In the genomic region with DNA sequence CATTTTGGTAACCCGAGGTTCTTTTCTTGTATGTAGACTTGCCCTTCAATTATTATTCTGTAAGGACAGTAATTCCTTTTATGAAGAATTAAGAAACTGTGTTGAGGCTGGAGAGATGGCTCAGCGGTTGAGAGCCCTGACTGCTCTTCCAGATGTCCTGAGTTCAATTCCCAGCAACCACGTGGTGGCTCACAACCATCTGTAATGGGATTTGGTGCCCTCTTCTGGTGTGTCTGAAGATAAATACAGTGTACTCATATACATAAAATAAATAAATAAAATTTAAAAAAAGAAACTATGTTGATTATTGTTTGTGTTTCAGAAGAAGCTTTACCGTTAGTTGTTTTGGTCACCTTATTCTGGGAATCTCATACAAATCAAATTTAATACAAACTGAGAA, we compare ENCODE assay signal across 8 mouse cellular contexts. TPM values are rescaled to one million over a fixed set of nuclear protein-coding genes. Genes with fewer than 3 reads are reported as not detected.
A peak's percentile ranks its signal among the peaks of the same experiment; 100 is the strongest.
DNase-seq lines count a peak whose midpoint lies in the region; ATAC-seq and TF ChIP-seq lines count a peak whose summit lies in the region.
"Not testable (repeated sequence)": the region's sequence is repeated elsewhere in the genome, so short reads cannot be mapped to it uniquely, and the experiment has no call there.

No protein-coding gene starts in this region.

- not testable (repeated sequence) for H3K27ac ChIP-seq in MEL (ENCODE audit: control insufficient read depth, low read depth, low read length); forebrain, embryonic 10.5 days; heart, embryonic 11.5 days (ENCODE audit: low read depth, low read length); hindbrain, embryonic 15.5 days (replicated peaks); layer of hippocampus, adult 2 months; liver, embryonic 15.5 days (replicated peaks); midbrain, embryonic 14.5 days (replicated peaks; ENCODE audit: low read depth, low read length); stomach, embryonic 16.5 days (ENCODE audit: low read length)

- peaks cover 55% of the 10 kb centered on the region for H3K79me2 ChIP-seq in MEL (ENCODE audit: control insufficient read depth, insufficient read depth, low read length, poor library complexity)

- peak in 1 of 3 experiments; percentile 26; a peak in 3 of 6 replicates for TF ChIP-seq CTCF in MEL (IDR thresholded peaks at IDR 0.05 in 2 of 3, conservative IDR thresholded peaks at IDR 0.05 in 1 of 3; ENCODE audit: control insufficient read depth in 1 of 3, insufficient read depth in 1 of 3, low read depth in 2 of 3, low read length in 3 of 3, poor library complexity in 1 of 3, severe bottlenecking in 1 of 3)
- TF ChIP-seq CTCF in layer of hippocampus, adult 2 months (conservative IDR thresholded peaks at IDR 0.05): peak; percentile 59

- WGBS in forebrain, embryonic 10.5 days: 81% methylated on average over 4 of the region's 4 CpGs
- WGBS in heart, embryonic 11.5 days (ENCODE audit: insufficient replicate concordance): 69% methylated on average over 4 of the region's 4 CpGs
- WGBS in hindbrain, embryonic 15.5 days: 78% methylated on average over 4 of the region's 4 CpGs
- WGBS in liver, embryonic 15.5 days (ENCODE audit: insufficient replicate concordance): 60% methylated on average over 4 of the region's 4 CpGs
- 83% methylated on average over 4 of the region's 4 CpGs for WGBS in midbrain, embryonic 14.5 days
- WGBS in stomach, embryonic 16.5 days: 80% methylated on average over 4 of the region's 4 CpGs

- H3K4me3 ChIP-seq in MEL (ENCODE audit: control insufficient read depth in 1 of 2, insufficient read depth in 1 of 2, low read depth in 2 of 2, low read length in 2 of 2): peak overlapping the region; percentile 90 to 91
- peak overlapping the region; percentile 79 for H3K4me3 ChIP-seq in forebrain, embryonic 10.5 days
- peak overlapping the region; percentile 95; the same call in 1 of the 2 replicates for H3K4me3 ChIP-seq in heart, embryonic 11.5 days (ENCODE audit: low read depth, low read length)
- peak overlapping the region; percentile 55 for H3K4me3 ChIP-seq in hindbrain, embryonic 15.5 days
- peak overlapping the region; percentile 83 for H3K4me3 ChIP-seq in layer of hippocampus, adult 2 months
- peak overlapping the region; percentile 91 for H3K4me3 ChIP-seq in liver, embryonic 15.5 days (replicated peaks)
- H3K4me3 ChIP-seq in midbrain, embryonic 14.5 days (replicated peaks; ENCODE audit: low read depth, low read length): peak overlapping the region; percentile 67; the same call in 1 of the 2 replicates
- peak overlapping the region; percentile 91 for H3K4me3 ChIP-seq in stomach, embryonic 16.5 days (replicated peaks; ENCODE audit: low read length)

- not testable (repeated sequence) for ATAC-seq in heart, embryonic 11.5 days (replicated peaks; ENCODE audit: insufficient number of reproducible peaks, low FRiP score, low TSS enrichment); hindbrain, embryonic 15.5 days (ENCODE audit: low FRiP score, low read depth); liver, embryonic 15.5 days (ENCODE audit: insufficient read depth); midbrain, embryonic 14.5 days (ENCODE audit: low FRiP score, low TSS enrichment); stomach, embryonic 16.5 days (ENCODE audit: insufficient read depth, low FRiP score)

- not testable (repeated sequence) for TF ChIP-seq RAD21 in MEL (IDR thresholded peaks at IDR 0.05; ENCODE audit: low read depth, low read length)

- H3K9me3 ChIP-seq in MEL (replicated peaks; ENCODE audit: insufficient read depth, low read length); forebrain, embryonic 10.5 days; heart, embryonic 11.5 days (replicated peaks; ENCODE audit: control insufficient read depth, low read length); hindbrain, embryonic 15.5 days; liver, embryonic 15.5 days (replicated peaks); midbrain, embryonic 14.5 days (ENCODE audit: control insufficient read depth, low read length); stomach, embryonic 16.5 days (replicated peaks; ENCODE audit: control insufficient read depth, low read length): not testable (repeated sequence)

- H3K36me3 ChIP-seq in MEL (ENCODE audit: control insufficient read depth in 1 of 2, insufficient read depth in 2 of 2, low read length in 2 of 2): peaks cover 21 to 23% of the 10 kb centered on the region in 2 experiments
- peaks cover 64% of the 10 kb centered on the region for H3K36me3 ChIP-seq in forebrain, embryonic 10.5 days (replicated peaks)
- H3K36me3 ChIP-seq in heart, embryonic 11.5 days (ENCODE audit: control insufficient read depth, insufficient read depth, low read length); stomach, embryonic 16.5 days (ENCODE audit: control insufficient read depth, insufficient read depth, low read length): not testable (repeated sequence)
- H3K36me3 ChIP-seq in hindbrain, embryonic 15.5 days: peaks cover 17% of the 10 kb centered on the region
- H3K36me3 ChIP-seq in liver, embryonic 15.5 days (replicated peaks): peaks cover 38% of the 10 kb centered on the region
- peaks cover 31% of the 10 kb centered on the region for H3K36me3 ChIP-seq in midbrain, embryonic 14.5 days (ENCODE audit: control insufficient read depth, insufficient read depth, low read length)

- TF ChIP-seq EP300 in MEL (IDR thresholded peaks at IDR 0.05; ENCODE audit: low read depth in 1 of 2, low read length in 2 of 2): not testable (repeated sequence)

- peak overlapping the region; percentile 94 for H3K9ac ChIP-seq in MEL (ENCODE audit: control insufficient read depth, low read depth, low read length, poor library complexity, severe bottlenecking)
- H3K9ac ChIP-seq in heart, embryonic 11.5 days (ENCODE audit: low read depth, low read length); hindbrain, embryonic 15.5 days; midbrain, embryonic 14.5 days (replicated peaks; ENCODE audit: low read length); stomach, embryonic 16.5 days (ENCODE audit: low read length): not testable (repeated sequence)
- peak overlapping the region; percentile 69 for H3K9ac ChIP-seq in liver, embryonic 15.5 days

- not testable (repeated sequence) for TF ChIP-seq POLR2A in MEL (IDR thresholded peaks at IDR 0.05; ENCODE audit: control insufficient read depth in 1 of 2, insufficient read depth in 1 of 2, low read depth in 1 of 2, low read length in 2 of 2, poor library complexity in 1 of 2)

- not testable (repeated sequence) for DNase-seq in MEL (ENCODE audit: low read depth, low spot score); forebrain, embryonic 10.5 days (ENCODE audit: extremely low spot score, low spot score); layer of hippocampus, adult 2 months (ENCODE audit: low spot score in 2 of 2); midbrain, embryonic 14.5 days

- peak overlapping the region; percentile 79 for H3K4me2 ChIP-seq in heart, embryonic 11.5 days
- H3K4me2 ChIP-seq in hindbrain, embryonic 15.5 days: peak overlapping the region; percentile 74
- peak overlapping the region; percentile 80 for H3K4me2 ChIP-seq in liver, embryonic 15.5 days
- peak overlapping the region; percentile 69 for H3K4me2 ChIP-seq in midbrain, embryonic 14.5 days (ENCODE audit: low read length)
- H3K4me2 ChIP-seq in stomach, embryonic 16.5 days (ENCODE audit: low read depth, low read length): peak overlapping the region; percentile 89

- not testable (repeated sequence) for H3K4me1 ChIP-seq in MEL (ENCODE audit: control insufficient read depth in 1 of 2, insufficient read depth in 2 of 2, low read length in 2 of 2); heart, embryonic 11.5 days (ENCODE audit: control insufficient read depth, insufficient read depth, low read length); midbrain, embryonic 14.5 days (ENCODE audit: control insufficient read depth, insufficient read depth, low read length); stomach, embryonic 16.5 days (ENCODE audit: control insufficient read depth, insufficient read depth, low read length)
- peaks cover 23% of the 10 kb centered on the region for H3K4me1 ChIP-seq in forebrain, embryonic 10.5 days
- peaks cover 20% of the 10 kb centered on the region for H3K4me1 ChIP-seq in hindbrain, embryonic 15.5 days (replicated peaks)
- peaks cover 31% of the 10 kb centered on the region for H3K4me1 ChIP-seq in liver, embryonic 15.5 days (replicated peaks)

- not testable (repeated sequence) for H3K27me3 ChIP-seq in MEL (ENCODE audit: control insufficient read depth in 1 of 2, insufficient read depth in 2 of 2, low read length in 2 of 2); forebrain, embryonic 10.5 days (ENCODE audit: poor library complexity, severe bottlenecking); heart, embryonic 11.5 days (ENCODE audit: control insufficient read depth, insufficient read depth, low read length); hindbrain, embryonic 15.5 days; liver, embryonic 15.5 days; midbrain, embryonic 14.5 days (ENCODE audit: control insufficient read depth, insufficient read depth, low read length); stomach, embryonic 16.5 days (ENCODE audit: control insufficient read depth, insufficient read depth, low read length)

RNA-seq across cellular contexts. Expression of a gene that starts 1.6 kb away (rescaled TPM):
- 90.7 and 100 TPM in 2 replicates for total RNA-seq in MEL (2012; rRNA removed)
- polyA plus RNA-seq in MEL (2012; ENCODE audit: insufficient read depth in 1 of 2, insufficient read length in 2 of 2, low read depth in 1 of 2, low replicate concordance in 2 of 2, missing spikeins in 1 of 2): 100 to 1,000 TPM; 114 to 278 TPM
- polyA plus RNA-seq in forebrain, embryonic 10.5 days (2016; fragmentation: Nextera tagmentation; extraction: Ambion mirVana): 88.0 and 92.9 TPM in 2 replicates
- 50.7 and 60.3 TPM in 2 replicates for polyA plus RNA-seq in heart, embryonic 11.5 days (2014; fragmentation: Nextera tagmentation; extraction: Ambion mirVana)
- polyA plus RNA-seq in hindbrain, embryonic 15.5 days (2015; fragmentation: Nextera tagmentation; extraction: Ambion mirVana): 28.1 and 28.8 TPM in 2 replicates
- total RNA-seq in layer of hippocampus, adult 2 months (2021): 1 to 10 TPM; 6.7 to 8.4 TPM
- 73.9 and 75.5 TPM in 2 replicates for polyA plus RNA-seq in liver, embryonic 15.5 days (2015; fragmentation: Nextera tagmentation; extraction: Ambion mirVana)
- 23.4 and 24.8 TPM in 2 replicates for polyA plus RNA-seq in midbrain, embryonic 14.5 days (2014; fragmentation: Nextera tagmentation; extraction: Ambion mirVana)
- polyA plus RNA-seq in stomach, embryonic 16.5 days (2015; fragmentation: Nextera tagmentation; extraction: Ambion mirVana): 84.9 and 103 TPM in 2 replicates

RNA-seq across cellular contexts. Expression of a gene that starts 6.0 kb away (rescaled TPM):
- 100 and 103 TPM in 2 replicates for total RNA-seq in MEL (2012; rRNA removed)
- polyA plus RNA-seq in MEL (2012; ENCODE audit: insufficient read depth in 1 of 2, insufficient read length in 2 of 2, low read depth in 1 of 2, low replicate concordance in 2 of 2, missing spikeins in 1 of 2): 1,000 to 10,000 TPM in 1 of 2 experiments, 100 to 1,000 TPM in 1; 189 to 1,007 TPM
- polyA plus RNA-seq in forebrain, embryonic 10.5 days (2016; fragmentation: Nextera tagmentation; extraction: Ambion mirVana): 247 and 263 TPM in 2 replicates
- polyA plus RNA-seq in heart, embryonic 11.5 days (2014; fragmentation: Nextera tagmentation; extraction: Ambion mirVana): 204 and 210 TPM in 2 replicates
- polyA plus RNA-seq in hindbrain, embryonic 15.5 days (2015; fragmentation: Nextera tagmentation; extraction: Ambion mirVana): 146 and 151 TPM in 2 replicates
- 10 to 100 TPM; 39.3 to 42.2 TPM for total RNA-seq in layer of hippocampus, adult 2 months (2021)
- polyA plus RNA-seq in liver, embryonic 15.5 days (2015; fragmentation: Nextera tagmentation; extraction: Ambion mirVana): 89.5 and 99.7 TPM in 2 replicates
- 150 and 152 TPM in 2 replicates for polyA plus RNA-seq in midbrain, embryonic 14.5 days (2014; fragmentation: Nextera tagmentation; extraction: Ambion mirVana)
- polyA plus RNA-seq in stomach, embryonic 16.5 days (2015; fragmentation: Nextera tagmentation; extraction: Ambion mirVana): 161 and 184 TPM in 2 replicates

RNA-seq across cellular contexts. Expression of a gene that starts 18.9 kb away (rescaled TPM):
- 2.2 and 3.1 TPM in 2 replicates for total RNA-seq in MEL (2012; rRNA removed)
- polyA plus RNA-seq in MEL (2012; ENCODE audit: insufficient read depth in 1 of 2, insufficient read length in 2 of 2, low read depth in 1 of 2, low replicate concordance in 2 of 2, missing spikeins in 1 of 2): 1 to 10 TPM in 1 of 2 experiments, not detected in 1; 8.6 TPM
- 19.0 and 19.2 TPM in 2 replicates for polyA plus RNA-seq in forebrain, embryonic 10.5 days (2016; fragmentation: Nextera tagmentation; extraction: Ambion mirVana)
- polyA plus RNA-seq in heart, embryonic 11.5 days (2014; fragmentation: Nextera tagmentation; extraction: Ambion mirVana): 15.0 and 18.2 TPM in 2 replicates
- polyA plus RNA-seq in hindbrain, embryonic 15.5 days (2015; fragmentation: Nextera tagmentation; extraction: Ambion mirVana): 17.0 and 19.9 TPM in 2 replicates
- total RNA-seq in layer of hippocampus, adult 2 months (2021): 10 to 100 TPM in 1 of 2 experiments, 1 to 10 TPM in 1; 9.4 to 10.9 TPM
- 2.1 and 2.9 TPM in 2 replicates for polyA plus RNA-seq in liver, embryonic 15.5 days (2015; fragmentation: Nextera tagmentation; extraction: Ambion mirVana)
- 11.7 and 13.1 TPM in 2 replicates for polyA plus RNA-seq in midbrain, embryonic 14.5 days (2014; fragmentation: Nextera tagmentation; extraction: Ambion mirVana)
- polyA plus RNA-seq in stomach, embryonic 16.5 days (2015; fragmentation: Nextera tagmentation; extraction: Ambion mirVana): 17.3 and 18.2 TPM in 2 replicates

RNA-seq across cellular contexts. Expression of a gene that starts 19.2 kb away (rescaled TPM):
- total RNA-seq in MEL (2012; rRNA removed): 22.2 and 27.7 TPM in 2 replicates
- 10 to 100 TPM in 1 of 2 experiments, not detected in 1; 36.7 TPM for polyA plus RNA-seq in MEL (2012; ENCODE audit: insufficient read depth in 1 of 2, insufficient read length in 2 of 2, low read depth in 1 of 2, low replicate concordance in 2 of 2, missing spikeins in 1 of 2)
- polyA plus RNA-seq in forebrain, embryonic 10.5 days (2016; fragmentation: Nextera tagmentation; extraction: Ambion mirVana): 49.4 and 49.9 TPM in 2 replicates
- polyA plus RNA-seq in heart, embryonic 11.5 days (2014; fragmentation: Nextera tagmentation; extraction: Ambion mirVana): 28.7 and 37.0 TPM in 2 replicates
- 50.5 and 51.9 TPM in 2 replicates for polyA plus RNA-seq in hindbrain, embryonic 15.5 days (2015; fragmentation: Nextera tagmentation; extraction: Ambion mirVana)
- 10 to 100 TPM; 65.5 to 73.3 TPM for total RNA-seq in layer of hippocampus, adult 2 months (2021)
- 18.3 and 21.1 TPM in 2 replicates for polyA plus RNA-seq in liver, embryonic 15.5 days (2015; fragmentation: Nextera tagmentation; extraction: Ambion mirVana)
- polyA plus RNA-seq in midbrain, embryonic 14.5 days (2014; fragmentation: Nextera tagmentation; extraction: Ambion mirVana): 38.6 and 42.7 TPM in 2 replicates
- 54.1 and 59.5 TPM in 2 replicates for polyA plus RNA-seq in stomach, embryonic 16.5 days (2015; fragmentation: Nextera tagmentation; extraction: Ambion mirVana)

RNA-seq across cellular contexts. Expression of a gene that starts 32.4 kb away (rescaled TPM):
- 0.08 and 0.10 TPM in 2 replicates for total RNA-seq in MEL (2012; rRNA removed)
- polyA plus RNA-seq in MEL (2012; ENCODE audit: insufficient read depth in 1 of 2, insufficient read length in 2 of 2, low read depth in 1 of 2, low replicate concordance in 2 of 2, missing spikeins in 1 of 2): under 1 TPM in 1 of 2 experiments, not detected in 1; 0.36 TPM
- 0.24 and 0.44 TPM in 2 replicates for polyA plus RNA-seq in forebrain, embryonic 10.5 days (2016; fragmentation: Nextera tagmentation; extraction: Ambion mirVana)
- polyA plus RNA-seq in heart, embryonic 11.5 days (2014; fragmentation: Nextera tagmentation; extraction: Ambion mirVana): 0.49 and 0.57 TPM in 2 replicates
- polyA plus RNA-seq in hindbrain, embryonic 15.5 days (2015; fragmentation: Nextera tagmentation; extraction: Ambion mirVana): 0.73 and 0.98 TPM in 2 replicates
- total RNA-seq in layer of hippocampus, adult 2 months (2021): under 1 TPM; 0.61 to 0.84 TPM
- polyA plus RNA-seq in liver, embryonic 15.5 days (2015; fragmentation: Nextera tagmentation; extraction: Ambion mirVana): 10.5 and 11.3 TPM in 2 replicates
- polyA plus RNA-seq in midbrain, embryonic 14.5 days (2014; fragmentation: Nextera tagmentation; extraction: Ambion mirVana): 0.22 and 0.41 TPM in 2 replicates
- 2.2 and 3.5 TPM in 2 replicates for polyA plus RNA-seq in stomach, embryonic 16.5 days (2015; fragmentation: Nextera tagmentation; extraction: Ambion mirVana)
